Mouse (Mus musculus) kidney, postnatal 4 days (tissue): ENCODE measurements around the gene Blvrb.
A peak's percentile ranks its signal among the peaks of the same experiment; 100 is the strongest.

Experiments used
- DNase-seq, 2 experiments: peaks; one replicate each; pipeline ENCODE4 v3.0.0; 2021; ENCODE audit warnings: mixed read lengths in 2 of 2

The Blvrb gene

GRCm38 (mm10) chr7:27447419-27448286, at the start of gene Blvrb, which contains the start of gene Sptbn4:
Blvrb (plus strand) TSS chr7:27447978.
Sptbn4 (minus strand) TSS chr7:27447686.
- DNase-seq = peak; percentile 99

- DNase-seq = no peak
Observed at GRCm38 (mm10) chr7:27400545-27400944, 47.2 kb upstream of the Blvrb start.

GRCm38 (mm10) chr7:27402675-27403074, 45.1 kb upstream of the Blvrb start:
- DNase-seq = peak; percentile 81 to 83

- DNase-seq = peak; percentile 22 to 48
Observed at GRCm38 (mm10) chr7:27404203-27404942, 43.4 kb upstream of the Blvrb start.

GRCm38 (mm10) chr7:27406481-27406880, 41.3 kb upstream of the Blvrb start:
- no peak for DNase-seq

GRCm38 (mm10) chr7:27407816-27408215, 40.0 kb upstream of the Blvrb start:
- no peak for DNase-seq

- peak; percentile 83 to 87 for DNase-seq
Observed at GRCm38 (mm10) chr7:27408379-27409176, 39.2 kb upstream of the Blvrb start.

GRCm38 (mm10) chr7:27417151-27417550, 30.6 kb upstream of the Blvrb start:
- DNase-seq = no peak

GRCm38 (mm10) chr7:27419101-27419500, 28.7 kb upstream of the Blvrb start:
- DNase-seq = no peak

- no peak for DNase-seq
Observed at GRCm38 (mm10) chr7:27423556-27424326, 24.0 kb upstream of the Blvrb start.

- DNase-seq = no peak
Observed at GRCm38 (mm10) chr7:27427387-27427786, 20.4 kb upstream of the Blvrb start.

GRCm38 (mm10) chr7:27428002-27428401, 19.8 kb upstream of the Blvrb start:
- DNase-seq = no peak

- DNase-seq = no peak
Observed at GRCm38 (mm10) chr7:27429135-27429534, 18.6 kb upstream of the Blvrb start.

- DNase-seq = no peak
Observed at GRCm38 (mm10) chr7:27433349-27433748, 14.4 kb upstream of the Blvrb start.

- no peak for DNase-seq
Observed at GRCm38 (mm10) chr7:27433794-27434193, 14.0 kb upstream of the Blvrb start.

- DNase-seq = peak; percentile 38 to 42
Observed at GRCm38 (mm10) chr7:27437544-27437943, 10.2 kb upstream of the Blvrb start.

- DNase-seq = no peak
Observed at GRCm38 (mm10) chr7:27440014-27440413, 7.8 kb upstream of the Blvrb start.

GRCm38 (mm10) chr7:27446051-27446450, 1.7 kb upstream of the Blvrb start:
- peak in 1 of 2 experiments; percentile 18 for DNase-seq

- DNase-seq = peak in 1 of 2 experiments; percentile 44
Observed at GRCm38 (mm10) chr7:27446521-27447418, 1.0 kb upstream of the Blvrb start.

- DNase-seq = peak in 1 of 2 experiments; percentile 23
Observed at GRCm38 (mm10) chr7:27448421-27449206, 836 bp downstream of the Blvrb start.
